Mouse (Mus musculus) MEL (cell line): ENCODE measurements around the gene Brca1. TPM values are rescaled to one million over a fixed set of nuclear protein-coding genes. Genes with fewer than 3 reads are reported as not detected.

Experiments
- DNase-seq: peaks from one replicate; pipeline ENCODE4 v3.0.0; 2011; ENCODE audit warnings: low read depth, low spot score
- H3K27ac ChIP-seq: 2 replicates; pipeline ENCODE4 v1.5.1; 2012; ENCODE audit warnings: low read depth, mild to moderate bottlenecking, control low read depth, low read length, moderate library complexity; ENCODE audit not compliant: control insufficient read depth
- H3K27me3 ChIP-seq, 2 experiments: fragments of 150-350 bp in 1 of 2; sonication (generic) in 1 of 2; 2 replicates each; pipeline ENCODE4 v1.6.1; 2012; ENCODE audit warnings: low read length in 2 of 2, mild to moderate bottlenecking in 2 of 2, improper control_type of control experiment in 1 of 2, moderate library complexity in 1 of 2; ENCODE audit not compliant: insufficient read depth in 2 of 2, control insufficient read depth in 1 of 2
- H3K36me3 ChIP-seq, 2 experiments: 2 replicates each; pipeline ENCODE4 v1.6.1; 2012 to 2014; ENCODE audit warnings: low read length in 2 of 2, improper control_type of control experiment in 1 of 2, inconsistent platforms in 1 of 2, mild to moderate bottlenecking in 1 of 2; ENCODE audit not compliant: insufficient read depth in 2 of 2, control insufficient read depth in 1 of 2
- H3K4me1 ChIP-seq, 2 experiments: fragments of 150-350 bp in 1 of 2; sonication (generic) in 1 of 2; 2 replicates each; pipeline ENCODE4 v1.6.1; 2012; ENCODE audit warnings: low read length in 2 of 2, improper control_type of control experiment in 1 of 2, mild to moderate bottlenecking in 1 of 2; ENCODE audit not compliant: insufficient read depth in 2 of 2, control insufficient read depth in 1 of 2
- H3K4me3 ChIP-seq, 2 experiments: fragments of 150-350 bp in 1 of 2; sonication (generic) in 1 of 2; 2 replicates each; pipeline ENCODE4 v1.5.1; 2012; ENCODE audit warnings: low read depth in 2 of 2, low read length in 2 of 2, mild to moderate bottlenecking in 2 of 2, moderate library complexity in 2 of 2, control low read depth in 1 of 2, improper control_type of control experiment in 1 of 2; ENCODE audit not compliant: control insufficient read depth in 1 of 2, insufficient read depth in 1 of 2
- H3K79me2 ChIP-seq: 2 replicates; pipeline ENCODE4 v1.6.1; 2012; ENCODE audit warnings: mild to moderate bottlenecking, low read length, moderate library complexity; ENCODE audit not compliant: control insufficient read depth, poor library complexity, insufficient read depth
- H3K9ac ChIP-seq: 2 replicates; pipeline ENCODE4 v1.6.1; 2012; ENCODE audit warnings: low read depth, mild to moderate bottlenecking, control low read depth, low read length, moderate library complexity; ENCODE audit not compliant: control insufficient read depth, poor library complexity, severe bottlenecking
- H3K9me3 ChIP-seq: fragments of 150-350 bp; sonication (generic); replicated peaks from 2 replicates; pipeline ENCODE4 v1.6.1; 2012; ENCODE audit warnings: mild to moderate bottlenecking, low read length, improper control_type of control experiment, moderate library complexity; ENCODE audit not compliant: insufficient read depth
- BHLHE40 ChIP-seq: IDR thresholded peaks from 2 replicates; pipeline ENCODE4 v1.6.1; 2012; ENCODE audit warnings: low read depth, mild to moderate bottlenecking, inconsistent platforms, low read length, improper control_type of control experiment, borderline replicate concordance
- CHD2 ChIP-seq: IDR thresholded peaks from 2 replicates; pipeline ENCODE4 v1.6.1; 2011; ENCODE audit warnings: low read length, improper control_type of control experiment
- CTCF ChIP-seq, 3 experiments: IDR thresholded peaks in 2 of 3; conservative IDR thresholded peaks in 1 of 3; 2 replicates each; pipeline ENCODE4 v1.5.1; 2011 to 2012; ENCODE audit warnings: low read length in 3 of 3, low read depth in 2 of 3, mild to moderate bottlenecking in 2 of 3, improper control_type of control experiment in 1 of 3, inconsistent platforms in 1 of 3, mixed read lengths in 1 of 3, moderate library complexity in 1 of 3; ENCODE audit not compliant: control insufficient read depth in 1 of 3, insufficient read depth in 1 of 3, poor library complexity in 1 of 3, severe bottlenecking in 1 of 3
- ETS1 ChIP-seq: IDR thresholded peaks from 2 replicates; pipeline ENCODE4 v1.6.1; 2012; ENCODE audit warnings: low read depth, mild to moderate bottlenecking, inconsistent platforms, low read length, improper control_type of control experiment, moderate library complexity
- GABPA ChIP-seq: IDR thresholded peaks from 2 replicates; pipeline ENCODE4 v1.6.1; 2012; ENCODE audit warnings: low read depth, mild to moderate bottlenecking, inconsistent platforms, low read length, improper control_type of control experiment, moderate library complexity
- GATA1 ChIP-seq: IDR thresholded peaks from 2 replicates; pipeline ENCODE4 v1.6.1; 2011; ENCODE audit warnings: low read depth, low read length, improper control_type of control experiment
- KAT2A ChIP-seq: conservative IDR thresholded peaks from 2 replicates; pipeline ENCODE4 v1.6.1; 2012; ENCODE audit warnings: low read depth, low read length, improper control_type of control experiment, inconsistent platforms
- MAX ChIP-seq: IDR thresholded peaks from 2 replicates; pipeline ENCODE4 v1.6.1; 2011; ENCODE audit warnings: low read length, improper control_type of control experiment
- MYB ChIP-seq: IDR thresholded peaks from 2 replicates; pipeline ENCODE4 v1.6.1; 2011; ENCODE audit warnings: mild to moderate bottlenecking, low read depth, low read length, improper control_type of control experiment
- NRF1 ChIP-seq: IDR thresholded peaks from 2 replicates; pipeline ENCODE4 v1.6.1; 2014; ENCODE audit warnings: low read depth, mild to moderate bottlenecking, inconsistent platforms, low read length, improper control_type of control experiment, moderate library complexity; ENCODE audit not compliant: poor library complexity, insufficient read depth, severe bottlenecking
- POLR2A ChIP-seq, 2 experiments: IDR thresholded peaks; 2 replicates each; pipeline ENCODE4 v1.6.1; 2011 to 2012; ENCODE audit warnings: low read length in 2 of 2, mild to moderate bottlenecking in 2 of 2, control low read depth in 1 of 2, improper control_type of control experiment in 1 of 2, low read depth in 1 of 2, moderate library complexity in 1 of 2; ENCODE audit not compliant: control insufficient read depth in 1 of 2, insufficient read depth in 1 of 2, poor library complexity in 1 of 2
- POLR2AphosphoS5 ChIP-seq: IDR thresholded peaks from 2 replicates; pipeline ENCODE4 v1.6.1; 2012; ENCODE audit warnings: low read depth, borderline replicate concordance, mild to moderate bottlenecking, inconsistent platforms, low read length, moderate library complexity, mixed read lengths
- RAD21 ChIP-seq: IDR thresholded peaks from 2 replicates; pipeline ENCODE4 v1.6.1; 2011; ENCODE audit warnings: mild to moderate bottlenecking, low read depth, low read length, improper control_type of control experiment
- RCOR1 ChIP-seq: IDR thresholded peaks from 2 replicates; pipeline ENCODE4 v1.6.1; 2012; ENCODE audit warnings: low read depth, mild to moderate bottlenecking, inconsistent platforms, low read length, improper control_type of control experiment
- SMC3 ChIP-seq: IDR thresholded peaks from 2 replicates; pipeline ENCODE4 v1.6.1; 2011; ENCODE audit warnings: low read depth, low read length, improper control_type of control experiment
- TBP ChIP-seq: IDR thresholded peaks from 2 replicates; pipeline ENCODE4 v1.8.0; 2011; ENCODE audit warnings: low read depth, low read length, improper control_type of control experiment
- TCF12 ChIP-seq: IDR thresholded peaks from 2 replicates; pipeline ENCODE4 v1.6.1; 2014; ENCODE audit warnings: low read depth, mild to moderate bottlenecking, inconsistent platforms, low read length, improper control_type of control experiment, moderate library complexity
- USF1 ChIP-seq: IDR thresholded peaks from 2 replicates; pipeline ENCODE4 v1.6.1; 2014; ENCODE audit warnings: low read depth, mild to moderate bottlenecking, inconsistent platforms, low read length, improper control_type of control experiment, moderate library complexity
- ZC3H11A ChIP-seq: IDR thresholded peaks from 2 replicates; pipeline ENCODE4 v1.6.1; 2012; ENCODE audit warnings: low read depth, mild to moderate bottlenecking, inconsistent platforms, low read length, improper control_type of control experiment
- ZKSCAN1 ChIP-seq: IDR thresholded peaks from 2 replicates; pipeline ENCODE4 v1.6.1; 2012; ENCODE audit warnings: low read depth, mild to moderate bottlenecking, inconsistent platforms, low read length, improper control_type of control experiment, moderate library complexity
- polyA plus RNA-seq, 2 experiments: library from polyadenylated mRNA; stranded (reverse) in 1 of 2; unstranded in 1 of 2; fragments of >175 nt in 1 of 2; fragments of >200 nt in 1 of 2; gene quantifications; 2 replicates each; pipeline versions ENCODE4 v1.2.1 to v1.2.4; 2012; ENCODE audit warnings: low replicate concordance in 2 of 2, low read depth in 1 of 2; ENCODE audit not compliant: insufficient read length in 2 of 2, insufficient read depth in 1 of 2, missing spikeins in 1 of 2
- total RNA-seq: library from RNA; depleted of rRNA; stranded (reverse); fragments of 300-350 nt; gene quantifications from 2 replicates; pipeline ENCODE4 v1.2.3, GENCODE M21; 2012

Gene Brca1
- total and polyA plus RNA-seq, 3 experiments, result 25.7 to 1,155 (median 35.3) TPM

GRCm38 (mm10) chr11:101581081-101581764 is 29.5 kb upstream of the Brca1 start:
- Histone ChIP-seq H3K9me3 (no peaks in the 10 kb centered on the region), H3K27ac (no peak overlapping the region), H3K79me2 (no peaks in the 10 kb centered on the region), H3K4me1 (peaks cover 3 to 5% of the 10 kb centered on the region in 2 experiments), H3K4me3 (no peak overlapping the region), H3K9ac (no peak overlapping the region), H3K27me3 (no peaks in the 10 kb centered on the region), H3K36me3 (peaks cover 8 to 11% of the 10 kb centered on the region in 2 experiments; a peak in 3 of 4 replicates)
- TF ChIP-seq GABPA (no peak), MAX (no peak), RCOR1 (no peak), TCF12 (no peak), ZKSCAN1 (no peak), TBP (no peak), NRF1 (no peak), GATA1 (no peak), KAT2A (no peak), ZC3H11A (no peak), ETS1 (no peak), SMC3 (no peak), BHLHE40 (no peak), RAD21 (no peak), MYB (no peak), POLR2A (IDR thresholded peaks at IDR 0.05; ENCODE audit: control insufficient read depth in 1 of 2, insufficient read depth in 1 of 2, low read depth in 1 of 2, low read length in 2 of 2, poor library complexity in 1 of 2) (no peak), USF1 (no peak)
- no peak for DNase-seq

GRCm38 (mm10) chr11:101576116-101576515 is 24.4 kb upstream of the Brca1 start:
- H3K27ac ChIP-seq, result no peak overlapping the region

More at GRCm38 (mm10) chr11:101576116-101576515, 24.4 kb upstream of the Brca1 start:
- no peaks in the 10 kb centered on the region for H3K79me2 ChIP-seq
- no peak for TF ChIP-seq POLR2AphosphoS5
- TF ChIP-seq CHD2, result no peak
- TF ChIP-seq CTCF (IDR thresholded peaks at IDR 0.05 in 2 of 3, conservative IDR thresholded peaks at IDR 0.05 in 1 of 3; ENCODE audit: control insufficient read depth in 1 of 3, insufficient read depth in 1 of 3, low read depth in 2 of 3, low read length in 3 of 3, poor library complexity in 1 of 3, severe bottlenecking in 1 of 3), result peak; percentile 17 to 44 (median 39); a peak in 5 of 6 replicates
- TF ChIP-seq, all 39 proteins: peak for 1
- Histone ChIP-seq H3K4me3 (no peak overlapping the region), H3K9me3 (no peaks in the 10 kb centered on the region), H3K4me1 (no peaks in the 10 kb centered on the region), H3K27me3 (no peaks in the 10 kb centered on the region), H3K9ac (no peak overlapping the region), H3K36me3 (peaks cover 0 to 28% of the 10 kb centered on the region in 2 experiments; a peak in 2 of 4 replicates)
- peak; percentile 41 for DNase-seq
